Comparison of ENCODE assay signal across 16 mouse cellular contexts in the genomic region with DNA sequence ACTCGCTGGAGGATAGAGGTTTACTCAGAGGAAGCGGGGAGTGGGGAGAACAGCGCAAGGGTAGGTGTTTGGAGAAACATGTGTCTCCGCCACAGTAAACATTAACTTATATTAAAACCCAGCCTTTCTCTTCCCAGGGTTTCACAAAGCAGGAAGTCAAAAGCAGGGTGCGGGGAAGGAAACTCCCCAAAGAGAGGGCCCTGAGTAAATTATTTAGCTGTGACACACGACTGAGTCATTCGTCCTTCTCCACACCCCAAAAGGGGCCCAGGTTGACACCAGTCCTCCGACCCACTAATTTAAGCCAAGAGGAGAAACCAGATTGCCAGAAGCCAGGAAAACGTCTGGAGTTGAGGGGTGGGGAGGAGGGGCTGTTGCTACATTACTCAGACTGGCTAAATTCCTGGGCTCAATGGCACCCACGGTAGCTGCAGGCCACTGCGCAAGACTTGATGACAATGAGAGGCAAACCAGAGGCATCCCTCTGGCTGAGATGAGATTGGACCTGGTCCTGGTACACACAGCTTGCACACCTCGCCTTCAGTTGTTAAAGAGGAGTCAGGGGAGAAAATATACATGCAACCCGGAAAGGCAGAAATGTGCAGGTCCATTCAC. TPM values are rescaled to one million over a fixed set of nuclear protein-coding genes. Genes with fewer than 3 reads are reported as not detected.
A peak's percentile ranks its signal among the peaks of the same experiment; 100 is the strongest.
DNase-seq lines count a peak whose midpoint lies in the region; ATAC-seq and TF ChIP-seq lines count a peak whose summit lies in the region.
"Had no signal": no experiment of that assay in that cellular context is flagged by ENCODE, and none has a peak within 500 bp of the region (broad histone marks: within the 10 kb centered on the region; RNA-seq: fewer than 3 reads in every experiment).

No protein-coding gene starts in this region.

- H3K4me3 ChIP-seq in kidney, embryonic 14.5 days (ENCODE audit: low read length), result no peak overlapping the region
- no peak overlapping the region for H3K4me3 ChIP-seq in ES-Bruce4 (ENCODE audit: low read depth, low read length)
- H3K4me3 ChIP-seq: forebrain, embryonic 10.5 days; lung, embryonic 15.5 days had no signal

- no peak for TF ChIP-seq POLR2A in ES-Bruce4 (IDR thresholded peaks at IDR 0.05; ENCODE audit: insufficient read depth, low read length)

- H3K27ac ChIP-seq in kidney, embryonic 14.5 days (ENCODE audit: low read depth, low read length), result no peak overlapping the region
- H3K27ac ChIP-seq in ES-Bruce4 (ENCODE audit: insufficient read depth, low read length), result no peak overlapping the region
- H3K27ac ChIP-seq: forebrain, embryonic 10.5 days; lung, embryonic 15.5 days had no signal

- TF ChIP-seq CTCF in ES-Bruce4 (IDR thresholded peaks at IDR 0.05; ENCODE audit: low read depth, low read length), result no peak

- no peaks in the 10 kb centered on the region for H3K9me3 ChIP-seq in kidney, embryonic 14.5 days (ENCODE audit: control insufficient read depth, low read length)
- H3K9me3 ChIP-seq in ES-Bruce4 (replicated peaks; ENCODE audit: control insufficient read depth, insufficient read depth, low read length, poor library complexity, severe bottlenecking), result no peaks in the 10 kb centered on the region
- H3K9me3 ChIP-seq: lung, embryonic 15.5 days had no signal

- no peak for DNase-seq in kidney, postnatal 25 days
- no peak for DNase-seq in lung, adult 18-20 months
- no peak for DNase-seq in urinary bladder, postnatal 10 days (ENCODE audit: low spot score)
- DNase-seq in retina, embryonic 14.5 days (ENCODE audit: low spot score), result no peak

- no peak overlapping the region for H3K9ac ChIP-seq in kidney, embryonic 14.5 days (ENCODE audit: low read depth, low read length)
- H3K9ac ChIP-seq in ES-Bruce4 (ENCODE audit: low read depth, poor library complexity, severe bottlenecking), result 0 out of 2 replicates have a peak overlapping the region, but pooled peaks have one; percentile 18
- H3K9ac ChIP-seq: lung, embryonic 15.5 days had no signal

- WGBS in kidney, embryonic 14.5 days, result 34% methylated on average over 13 of the region's 13 CpGs

- peaks cover 34% of the 10 kb centered on the region for H3K27me3 ChIP-seq in kidney, embryonic 14.5 days (ENCODE audit: control insufficient read depth, insufficient read depth, low read length)
- no peaks in the 10 kb centered on the region for H3K27me3 ChIP-seq in ES-Bruce4 (ENCODE audit: control insufficient read depth, insufficient read depth, low read length, poor library complexity, severe bottlenecking)

- no peak for TF ChIP-seq EP300 in ES-Bruce4 (IDR thresholded peaks at IDR 0.05; ENCODE audit: insufficient read depth, low read depth, low read length)

- peaks cover 9% of the 10 kb centered on the region; the same call in 1 of the 2 replicates for H3K4me1 ChIP-seq in kidney, embryonic 14.5 days (ENCODE audit: control insufficient read depth, insufficient read depth, low read length)
- H3K4me1 ChIP-seq in ES-Bruce4 (ENCODE audit: control insufficient read depth, insufficient read depth, low read length), result no peaks in the 10 kb centered on the region
- H3K4me1 ChIP-seq: lung, embryonic 15.5 days had no signal

- ATAC-seq in kidney, embryonic 14.5 days (ENCODE audit: low FRiP score, low TSS enrichment), result peak; percentile 22; the same call in 1 of the 2 replicates
- 0 out of 2 replicates have a peak, but pooled peaks have one; percentile 35 for ATAC-seq in erythroblast, adult 5-6 weeks (replicated peaks; ENCODE audit: low FRiP score, poor library complexity, severe bottlenecking)
- ATAC-seq in megakaryocyte-erythroid progenitor cell, adult 5-6 weeks (replicated peaks; ENCODE audit: low FRiP score, low TSS enrichment, poor library complexity, severe bottlenecking), result peak; percentile 34; the same call in 1 of the 2 replicates
- ATAC-seq: activated CD4-positive, CD25-positive, alpha-beta regulatory T cell, adult 4 months had no signal

- H3K36me3 ChIP-seq in kidney, embryonic 14.5 days (ENCODE audit: control insufficient read depth, insufficient read depth, low read length), result no peaks in the 10 kb centered on the region
- no peaks in the 10 kb centered on the region for H3K36me3 ChIP-seq in ES-Bruce4 (ENCODE audit: control insufficient read depth, insufficient read depth, low read length, poor library complexity, severe bottlenecking)
- H3K36me3 ChIP-seq: forebrain, embryonic 10.5 days; lung, embryonic 15.5 days had no signal

- no peak overlapping the region for H3K4me2 ChIP-seq in kidney, embryonic 14.5 days (replicated peaks; ENCODE audit: low read depth, low read length)
- H3K4me2 ChIP-seq: lung, embryonic 15.5 days had no signal

RNA-seq across cellular contexts. Expression of gene Cdx2, which starts 14.5 kb away (rescaled TPM):
- not detected in 2 replicates for polyA plus RNA-seq in kidney, embryonic 14.5 days (2014; fragmentation: Nextera tagmentation; extraction: Ambion mirVana)
- 0.70 and 1.1 TPM in 2 replicates for polyA plus RNA-seq in ES-Bruce4 (2011; ENCODE audit: insufficient read depth, insufficient read length, low read depth, missing spikeins)
- not detected in 2 replicates for total RNA-seq in erythroblast, adult 5-6 weeks (2015; ENCODE audit: low replicate concordance)
- not detected in 2 replicates for total RNA-seq in erythroblast, adult 5-6 weeks (2017; ENCODE audit: low replicate concordance)
- not detected in 2 replicates for total RNA-seq in megakaryocyte-erythroid progenitor cell, adult 5-6 weeks (2014; fragmentation: Nextera tagmentation)
- not detected in 2 replicates for total RNA-seq in megakaryocyte-erythroid progenitor cell, adult 5-6 weeks (2017)
- total RNA-seq: common myeloid progenitor, adult 5-6 weeks; gastrocnemius, postnatal 36 days; left cerebral cortex, adult 18-20 months had no signal
- polyA plus RNA-seq: activated CD4-positive, CD25-positive, alpha-beta regulatory T cell, adult 4 months; forebrain, embryonic 10.5 days; lung, embryonic 15.5 days; midbrain, embryonic 14.5 days had no signal

RNA-seq across cellular contexts. Expression of gene Pdx1, which starts 22.9 kb away (rescaled TPM):
- polyA plus RNA-seq in kidney, embryonic 14.5 days (2014; fragmentation: Nextera tagmentation; extraction: Ambion mirVana), result 0.19 TPM in 1 of 2 replicates, not detected in the other
- not detected in 2 replicates for polyA plus RNA-seq in ES-Bruce4 (2011; ENCODE audit: insufficient read depth, insufficient read length, low read depth, missing spikeins)
- not detected in 2 replicates for total RNA-seq in erythroblast, adult 5-6 weeks (2015; ENCODE audit: low replicate concordance)
- not detected in 2 replicates for total RNA-seq in erythroblast, adult 5-6 weeks (2017; ENCODE audit: low replicate concordance)
- total RNA-seq in megakaryocyte-erythroid progenitor cell, adult 5-6 weeks (2014; fragmentation: Nextera tagmentation), result not detected in 2 replicates
- not detected in 2 replicates for total RNA-seq in megakaryocyte-erythroid progenitor cell, adult 5-6 weeks (2017)
- total RNA-seq: common myeloid progenitor, adult 5-6 weeks; gastrocnemius, postnatal 36 days; hematopoietic stem cell, adult 5-6 weeks; left cerebral cortex, adult 18-20 months had no signal
- polyA plus RNA-seq: activated CD4-positive, CD25-positive, alpha-beta regulatory T cell, adult 4 months; forebrain, embryonic 10.5 days; lung, embryonic 15.5 days; midbrain, embryonic 14.5 days had no signal

RNA-seq across cellular contexts. Expression of gene Urad, which starts 29.6 kb away (rescaled TPM):
- polyA plus RNA-seq in kidney, embryonic 14.5 days (2014; fragmentation: Nextera tagmentation; extraction: Ambion mirVana), result not detected in 2 replicates
- not detected in 2 replicates for polyA plus RNA-seq in ES-Bruce4 (2011; ENCODE audit: insufficient read depth, insufficient read length, low read depth, missing spikeins)
- not detected in 2 replicates for total RNA-seq in erythroblast, adult 5-6 weeks (2015; ENCODE audit: low replicate concordance)
- total RNA-seq in erythroblast, adult 5-6 weeks (2017; ENCODE audit: low replicate concordance), result not detected in 2 replicates
- total RNA-seq in megakaryocyte-erythroid progenitor cell, adult 5-6 weeks (2014; fragmentation: Nextera tagmentation), result not detected in 2 replicates
- total RNA-seq in megakaryocyte-erythroid progenitor cell, adult 5-6 weeks (2017), result not detected in 2 replicates
- total RNA-seq: common myeloid progenitor, adult 5-6 weeks; gastrocnemius, postnatal 36 days; hematopoietic stem cell, adult 5-6 weeks; left cerebral cortex, adult 18-20 months had no signal
- polyA plus RNA-seq: activated CD4-positive, CD25-positive, alpha-beta regulatory T cell, adult 4 months; forebrain, embryonic 10.5 days; lung, embryonic 15.5 days; midbrain, embryonic 14.5 days had no signal
